Mouse (Mus musculus) brown adipose tissue, adult 24 weeks (tissue): ENCODE measurements around the gene Pik3cd. TPM values are rescaled to one million over a fixed set of nuclear protein-coding genes. Genes with fewer than 3 reads are reported as not detected.

Experiments
- H3K27ac ChIP-seq: fragments of 200-500 bp; replicated peaks from 2 replicates; pipeline ENCODE4 v1.5.1; 2012; ENCODE audit warnings: low read depth, mild to moderate bottlenecking, low read length
- H3K4me1 ChIP-seq: fragments of 200-500 bp; 2 replicates; pipeline ENCODE4 v1.6.1; 2012; ENCODE audit warnings: low read length, mixed read lengths; ENCODE audit not compliant: control insufficient read depth, insufficient read depth, insufficient read length
- H3K4me3 ChIP-seq: fragments of 200-500 bp; 2 replicates; pipeline ENCODE4 v1.5.1; 2012; ENCODE audit warnings: low read depth, mild to moderate bottlenecking, low read length, moderate library complexity; ENCODE audit not compliant: insufficient read depth
- polyA plus RNA-seq: library from polyadenylated mRNA; stranded (reverse); fragments of >200 nt; gene quantifications from 2 replicates; pipeline ENCODE4 v1.2.4, GENCODE M21; 2012; ENCODE audit not compliant: missing spikeins, insufficient read depth, insufficient read length

Gene Pik3cd
- polyA plus RNA-seq, 1 experiment = 1.6 TPM

- Histone ChIP-seq H3K4me1 (no peaks in the 10 kb centered on the region), H3K27ac (no peak overlapping the region), H3K4me3 (no peak overlapping the region)
Measured at GRCm38 (mm10) chr4:149684841-149685623, 17.3 kb downstream of the Pik3cd start.

DNA sequence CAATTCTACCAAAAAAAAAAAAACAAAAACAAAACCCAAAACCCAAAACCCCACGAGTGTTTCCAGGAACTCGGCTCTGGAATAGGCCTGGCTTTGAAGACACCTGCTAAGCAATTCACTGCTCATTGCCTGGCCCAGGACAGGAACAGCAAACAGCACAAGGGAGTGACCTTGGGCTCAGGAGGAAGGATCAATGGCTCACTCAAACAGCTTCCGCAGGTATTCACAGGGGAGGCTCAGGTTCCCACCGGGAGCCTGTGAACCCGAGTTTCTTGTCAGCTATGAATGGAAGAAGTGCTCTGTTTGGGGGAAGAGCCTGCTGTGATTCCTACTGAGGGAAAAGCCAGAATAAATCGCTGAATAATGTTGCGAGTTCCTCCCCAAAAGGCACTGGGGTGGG lies 18.5 kb downstream of the Pik3cd start:
- H3K27ac ChIP-seq = no peak overlapping the region

DNA sequence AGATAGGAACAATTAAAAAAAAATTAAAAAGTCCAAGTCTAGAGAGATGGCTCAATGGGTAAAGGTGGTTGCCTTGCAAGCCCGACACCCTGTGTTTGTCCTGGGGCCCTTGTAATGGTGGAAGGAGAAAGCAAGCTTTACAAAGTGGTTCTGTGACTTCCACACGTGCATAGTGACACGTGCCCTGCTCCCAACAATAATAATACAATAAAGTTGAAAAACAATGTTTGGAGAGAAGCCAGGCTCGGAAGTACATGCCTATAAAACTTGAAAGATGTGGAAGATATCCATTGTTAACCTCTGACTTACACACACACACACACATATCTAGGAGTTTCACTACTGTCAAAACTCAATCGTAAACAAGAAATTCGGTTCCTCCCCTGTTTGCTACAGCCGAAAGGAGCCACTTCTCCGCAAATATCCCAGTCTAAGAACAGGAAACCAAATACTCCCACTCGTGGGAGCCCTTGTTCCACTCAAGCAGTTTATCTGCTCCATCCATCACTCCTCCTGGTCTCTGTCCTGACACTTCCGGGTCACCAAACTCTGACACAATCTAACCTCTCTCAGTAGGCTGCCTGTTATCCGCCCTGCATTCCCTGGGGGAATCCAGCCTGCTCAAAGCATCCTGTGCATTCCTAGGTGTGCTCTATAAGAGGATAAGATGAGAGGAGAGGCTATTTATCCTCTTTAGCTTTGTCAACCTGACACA lies 23.2 kb downstream of the Pik3cd start:
- no peak overlapping the region for H3K4me3 ChIP-seq
- H3K27ac ChIP-seq = peak overlapping the region; percentile 50
- peaks cover 5% of the 10 kb centered on the region; the same call in 1 of the 2 replicates for H3K4me1 ChIP-seq

More for the DNA sequence above, 18.5 kb downstream of the Pik3cd start:
- H3K4me1 ChIP-seq = no peaks in the 10 kb centered on the region; the same call in 1 of the 2 replicates
- no peak overlapping the region for H3K4me3 ChIP-seq

DNA sequence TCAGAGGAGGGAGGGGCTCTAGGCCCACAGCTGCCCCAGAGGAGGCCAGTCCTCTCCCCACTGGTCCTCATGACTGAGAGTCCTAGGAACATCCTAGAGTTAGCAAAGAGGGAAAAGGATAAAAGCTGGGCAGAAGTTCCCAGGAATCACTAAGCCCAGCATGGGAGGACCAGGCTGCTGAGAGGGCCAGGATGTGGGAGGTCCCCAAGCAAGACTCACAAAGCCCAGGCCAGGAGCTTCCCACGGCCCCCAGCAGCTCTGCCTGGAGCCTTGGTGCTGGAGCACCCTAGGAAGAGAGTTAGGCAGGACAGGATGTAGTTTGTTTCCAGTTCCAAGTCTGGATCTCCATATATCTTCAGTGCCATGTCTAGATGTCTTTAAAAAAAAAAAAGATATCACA lies 24.4 kb downstream of the Pik3cd start:
- H3K27ac ChIP-seq = no peak overlapping the region
- H3K4me3 ChIP-seq = no peak overlapping the region
- H3K4me1 ChIP-seq = peaks cover 5% of the 10 kb centered on the region; the same call in 1 of the 2 replicates

DNA sequence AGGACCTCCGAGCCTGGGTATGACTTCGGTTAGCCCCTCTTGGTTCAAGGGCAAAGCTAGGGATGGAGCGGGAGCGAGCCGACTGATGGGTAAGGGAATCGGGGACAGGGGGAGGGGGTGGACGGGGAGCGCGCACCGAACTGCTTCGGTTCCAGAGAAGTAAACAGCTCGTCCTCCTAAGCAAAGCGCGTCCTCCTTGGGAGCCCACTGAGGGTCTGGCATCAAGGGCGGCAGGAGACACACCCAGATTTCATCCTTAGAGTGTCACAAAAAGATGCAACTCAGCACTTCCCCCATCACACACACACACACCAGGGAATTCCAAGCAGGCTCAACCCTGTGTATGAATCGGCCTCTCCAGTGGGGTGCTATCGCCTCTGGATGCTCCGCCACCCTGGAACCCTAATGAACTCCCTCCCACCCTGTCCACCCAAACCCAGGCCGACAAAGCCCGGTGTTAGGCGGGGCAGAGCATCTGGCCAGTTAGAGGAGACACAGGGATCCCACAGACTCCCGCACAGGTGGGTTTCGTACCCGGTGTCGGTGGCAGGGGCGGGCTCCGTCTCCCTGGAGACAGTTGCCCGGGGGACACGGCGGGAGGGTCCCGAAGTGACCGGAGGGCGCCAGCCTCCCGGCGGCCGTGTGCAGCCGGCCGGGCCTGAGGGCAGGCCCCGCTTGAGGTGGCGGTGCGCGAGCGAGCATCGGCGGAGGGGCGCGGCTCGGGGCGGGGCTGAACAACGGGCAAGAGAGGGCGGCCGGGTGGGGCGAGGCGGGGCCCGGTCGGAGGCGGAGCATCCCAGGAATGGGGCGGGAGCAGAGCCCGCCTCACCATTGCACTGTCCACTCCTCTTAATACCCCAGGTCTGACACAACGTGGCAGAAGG lies 26.8 kb downstream of the Pik3cd start:
- Histone ChIP-seq H3K4me3 (peak overlapping the region; percentile 64), H3K27ac (no peak overlapping the region), H3K4me1 (peaks cover 5% of the 10 kb centered on the region; the same call in 1 of the 2 replicates)

- Histone ChIP-seq H3K4me1 (peaks cover 5% of the 10 kb centered on the region; the same call in 1 of the 2 replicates), H3K4me3 (0 out of 2 replicates have a peak overlapping the region, but pooled peaks have one; percentile 64), H3K27ac (no peak overlapping the region)
Measured at GRCm38 (mm10) chr4:149674814-149675377, 27.5 kb downstream of the Pik3cd start.

DNA sequence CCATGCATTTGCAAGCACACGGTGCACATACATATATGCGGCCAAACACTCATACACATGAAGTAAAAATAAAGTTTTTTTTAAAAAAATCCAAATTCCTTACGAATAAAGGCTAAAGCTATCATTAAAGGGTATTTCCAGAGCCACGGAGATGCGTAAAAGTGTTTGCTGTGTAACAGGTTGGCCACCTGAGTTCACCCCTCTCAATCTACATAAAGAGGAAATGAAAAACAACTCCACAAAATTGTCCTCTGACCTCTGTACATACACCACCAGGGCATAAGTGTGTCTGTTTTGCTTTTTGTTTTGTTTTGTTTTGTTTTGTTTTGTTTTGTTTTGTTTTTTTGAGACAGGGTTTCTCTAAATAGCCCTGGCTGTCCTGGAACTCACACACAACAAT lies 29.6 kb downstream of the Pik3cd start:
- H3K4me1 ChIP-seq = peaks cover 1% of the 10 kb centered on the region; the same call in 1 of the 2 replicates
- no peak overlapping the region for H3K4me3 ChIP-seq
- H3K27ac ChIP-seq = no peak overlapping the region

DNA sequence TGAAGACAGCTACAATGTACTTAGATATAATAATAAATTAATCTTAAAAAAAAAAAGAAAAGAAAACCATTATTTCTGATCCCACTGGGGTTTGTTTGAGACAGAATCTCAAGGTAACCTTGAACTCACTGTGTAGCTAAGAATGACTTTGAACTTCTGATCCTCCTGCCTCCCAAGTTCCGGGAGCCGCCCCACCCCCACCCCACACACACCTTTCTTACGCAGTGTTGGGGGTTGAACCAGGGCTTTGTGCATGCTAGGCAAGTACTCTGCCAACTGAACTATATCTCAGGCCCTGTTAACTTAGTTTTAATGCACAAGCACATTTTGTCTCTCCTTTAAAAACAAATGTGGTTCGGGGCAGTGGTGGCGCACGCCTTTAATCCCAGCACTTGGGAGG lies 31.2 kb downstream of the Pik3cd start:
- H3K4me1 ChIP-seq = no peaks in the 10 kb centered on the region
- H3K27ac ChIP-seq = no peak overlapping the region
- H3K4me3 ChIP-seq = no peak overlapping the region

DNA sequence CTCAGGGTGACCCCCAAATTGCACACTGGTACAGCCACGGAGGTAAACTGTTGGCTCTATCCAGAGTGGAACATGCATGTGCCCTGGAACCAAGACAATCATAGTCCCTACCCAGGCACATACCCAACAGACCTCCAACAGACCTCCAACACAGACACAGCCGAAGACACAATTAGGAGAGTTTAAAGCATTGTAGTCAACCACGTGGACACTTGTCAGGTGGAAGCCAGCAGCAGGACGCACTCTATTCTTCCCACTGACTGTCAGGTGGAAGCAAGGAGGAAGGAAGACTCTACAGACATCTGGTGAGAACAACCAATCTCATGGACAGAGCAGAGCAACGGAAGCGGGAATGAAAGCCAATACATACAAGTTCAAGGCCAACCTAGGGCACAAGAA lies 36.7 kb downstream of the Pik3cd start:
- Histone ChIP-seq H3K4me1 (no peaks in the 10 kb centered on the region), H3K4me3 (no peak overlapping the region), H3K27ac (0 out of 2 replicates have a peak overlapping the region, but pooled peaks have one; percentile 8)

GRCm38 (mm10) chr4:149665016-149665691 lies 37.2 kb downstream of the Pik3cd start:
- Histone ChIP-seq H3K27ac (0 out of 2 replicates have a peak overlapping the region, but pooled peaks have one; percentile 8), H3K4me1 (no peaks in the 10 kb centered on the region), H3K4me3 (no peak overlapping the region)

DNA sequence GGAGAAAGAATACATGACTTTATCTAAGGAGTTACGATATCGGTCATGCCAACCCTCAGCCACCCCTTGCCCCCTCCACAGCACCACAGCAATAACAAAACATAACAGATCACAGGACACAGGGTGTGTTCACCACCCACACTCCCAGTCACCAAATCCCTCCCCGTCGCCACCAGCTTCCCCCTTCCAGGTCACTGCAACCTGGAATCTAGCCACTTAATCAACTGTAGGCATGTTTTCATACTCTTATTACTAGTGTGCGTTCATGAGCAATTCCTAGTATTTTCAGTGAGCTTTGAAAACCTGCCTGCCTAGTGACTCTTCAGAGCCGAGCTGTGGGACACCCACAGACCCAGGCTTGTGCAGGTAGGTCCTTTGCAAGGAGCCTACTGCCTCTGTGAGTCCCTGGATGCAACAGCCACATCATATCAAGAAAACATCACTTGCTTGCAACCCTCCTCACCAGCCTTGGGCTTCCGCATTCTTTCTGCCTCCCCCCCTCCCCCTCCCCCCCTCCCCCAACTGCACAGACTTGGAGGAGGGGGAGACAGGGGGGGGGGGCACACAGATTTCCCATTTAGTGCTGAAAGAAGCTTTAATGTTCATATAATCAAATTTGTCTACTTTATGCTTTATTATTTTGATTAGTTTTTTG lies 38.4 kb downstream of the Pik3cd start:
- Histone ChIP-seq H3K27ac (no peak overlapping the region), H3K4me1 (no peaks in the 10 kb centered on the region), H3K4me3 (no peak overlapping the region)

GRCm38 (mm10) chr4:149661967-149662589 lies 40.3 kb downstream of the Pik3cd start:
- Histone ChIP-seq H3K27ac (no peak overlapping the region), H3K4me3 (no peak overlapping the region), H3K4me1 (no peaks in the 10 kb centered on the region)

DNA sequence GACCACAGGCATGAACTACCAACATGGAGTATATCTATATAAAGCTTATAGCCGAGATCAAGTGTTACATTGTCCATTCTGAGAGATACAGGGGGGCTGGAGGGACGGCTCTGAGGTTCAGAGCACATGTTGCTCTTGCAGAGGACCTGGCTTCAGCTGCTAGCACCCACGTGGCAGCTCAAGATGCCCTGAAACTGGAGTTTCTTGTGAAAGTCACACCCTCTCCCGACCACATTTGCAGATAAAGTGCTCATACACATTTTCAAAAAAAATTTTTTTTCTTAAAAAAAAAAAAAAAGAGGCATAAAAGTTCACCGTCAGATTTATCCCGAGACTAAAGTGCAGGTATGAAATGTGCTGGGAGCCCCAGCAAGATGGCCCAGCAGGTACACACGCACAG lies 41.8 kb downstream of the Pik3cd start:
- no peak overlapping the region for H3K27ac ChIP-seq
- no peaks in the 10 kb centered on the region for H3K4me1 ChIP-seq
- H3K4me3 ChIP-seq = no peak overlapping the region
